Mouse (Mus musculus) telencephalon, adult 2 months (tissue): ENCODE measurements around the gene Dhx16.
"Not testable (repeated sequence)": the region's sequence is repeated elsewhere in the genome, so short reads cannot be mapped to it uniquely, and the experiment has no call there.

Experiments
- DNase-seq: peaks from one replicate; pipeline ENCODE4 v3.0.0-alpha.2; 2011; ENCODE audit warnings: low read depth, low spot score

Gene Dhx16

DNA sequence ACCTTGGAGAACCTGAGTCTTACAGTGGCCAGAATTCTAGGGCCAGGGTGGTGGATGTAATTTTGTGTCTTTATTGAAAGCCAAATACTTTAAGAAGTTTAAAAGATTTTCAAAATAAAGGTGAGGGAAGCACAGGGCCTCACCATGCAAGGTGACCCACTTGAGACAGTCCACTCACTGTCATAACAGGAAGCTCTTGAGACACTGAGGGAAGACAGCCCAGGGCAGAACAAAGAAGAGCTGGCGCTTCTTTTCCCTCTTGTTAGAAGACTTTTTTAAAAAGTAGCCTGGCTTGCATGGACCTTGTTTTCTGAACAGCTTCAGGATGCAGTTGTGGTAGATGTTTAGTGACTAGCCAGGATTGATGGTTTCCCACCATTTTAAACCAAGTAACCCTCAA, 40.8 kb downstream of the Dhx16 start:
- no peak for DNase-seq

GRCm38 (mm10) chr17:35920862-35921562, 41.4 kb downstream of the Dhx16 start:
- no peak for DNase-seq

DNA sequence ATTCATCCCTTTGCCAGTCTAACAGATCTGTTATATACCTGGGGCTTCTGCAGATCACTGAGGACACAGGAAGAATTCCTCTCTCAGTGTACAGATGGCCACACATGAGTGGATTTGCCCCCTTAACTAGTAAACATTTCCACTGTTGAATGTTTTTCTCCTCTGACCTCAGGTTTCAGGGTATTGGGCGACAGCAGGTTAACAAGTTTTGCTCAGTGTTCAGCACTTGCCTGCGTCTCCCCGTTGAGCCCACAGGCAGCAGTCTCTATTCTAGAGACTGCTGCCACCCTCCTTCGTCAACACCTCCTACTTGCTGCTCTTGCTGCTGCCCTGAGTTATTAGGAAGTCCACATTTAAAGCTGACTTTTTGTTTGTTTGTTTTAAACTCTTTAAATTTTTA, 42.1 kb downstream of the Dhx16 start:
- DNase-seq: no peak

GRCm38 (mm10) chr17:35922566-35922965, 42.9 kb downstream of the Dhx16 start:
- no peak for DNase-seq

DNA sequence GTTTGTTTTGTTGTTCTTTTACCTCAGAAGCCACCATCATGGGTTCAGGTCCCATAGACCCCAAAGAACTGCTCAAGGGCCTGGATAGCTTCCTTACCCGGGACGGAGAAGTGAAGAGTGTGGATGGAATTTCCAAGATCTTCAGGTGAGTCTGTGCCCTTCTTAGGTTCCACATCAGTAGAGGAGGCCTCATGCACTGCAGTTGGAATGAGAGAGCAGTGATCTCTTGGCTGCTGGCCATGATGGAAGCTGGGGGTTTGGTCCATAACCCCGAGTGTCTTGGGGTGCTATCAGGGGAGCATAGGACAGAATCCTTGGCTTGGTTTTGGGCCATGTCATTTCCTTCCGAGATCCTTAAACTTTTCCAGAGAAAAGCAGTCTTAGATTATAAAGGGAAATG, 43.7 kb downstream of the Dhx16 start:
- DNase-seq: no peak

DNA sequence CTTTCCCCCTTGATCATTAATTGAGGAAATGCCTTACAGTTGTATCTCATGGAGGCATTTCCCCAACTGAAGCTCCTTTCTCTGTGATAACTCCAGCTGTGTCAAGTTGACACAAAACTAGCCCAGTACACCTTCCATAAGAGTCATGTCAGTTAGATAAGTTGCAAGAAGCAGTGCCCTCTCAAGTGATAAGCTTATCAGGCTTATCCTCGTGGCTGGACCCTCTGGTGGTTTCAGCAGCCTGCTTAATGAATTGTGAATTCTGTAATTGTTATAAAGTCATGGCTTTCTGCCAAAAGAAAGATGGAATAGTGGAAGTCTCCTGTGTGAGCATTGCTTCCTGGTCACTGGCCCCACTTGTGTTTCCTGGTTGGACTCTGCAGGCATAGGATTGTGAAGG, 47.9 kb downstream of the Dhx16 start:
- no peak for DNase-seq

DNA sequence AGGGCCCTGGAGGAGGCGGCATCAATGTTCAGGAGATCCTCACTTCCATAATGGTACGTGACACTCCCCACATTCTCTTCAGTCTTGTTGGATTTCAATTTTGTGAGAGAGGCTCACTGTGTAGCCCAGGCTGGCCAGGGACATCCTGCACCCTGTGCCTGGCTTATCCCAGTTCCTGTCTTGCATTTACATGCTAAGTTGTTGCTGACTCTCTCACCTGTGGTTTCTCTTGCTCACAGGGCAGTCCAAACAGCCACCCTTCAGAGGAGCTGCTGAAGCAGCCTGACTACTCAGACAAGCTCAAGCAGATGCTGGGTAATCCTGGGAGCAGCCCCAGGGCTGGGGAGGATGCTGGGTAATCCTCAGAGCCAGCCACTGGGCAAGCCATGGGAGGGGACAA, 49.9 kb downstream of the Dhx16 start:
- no peak for DNase-seq

DNA sequence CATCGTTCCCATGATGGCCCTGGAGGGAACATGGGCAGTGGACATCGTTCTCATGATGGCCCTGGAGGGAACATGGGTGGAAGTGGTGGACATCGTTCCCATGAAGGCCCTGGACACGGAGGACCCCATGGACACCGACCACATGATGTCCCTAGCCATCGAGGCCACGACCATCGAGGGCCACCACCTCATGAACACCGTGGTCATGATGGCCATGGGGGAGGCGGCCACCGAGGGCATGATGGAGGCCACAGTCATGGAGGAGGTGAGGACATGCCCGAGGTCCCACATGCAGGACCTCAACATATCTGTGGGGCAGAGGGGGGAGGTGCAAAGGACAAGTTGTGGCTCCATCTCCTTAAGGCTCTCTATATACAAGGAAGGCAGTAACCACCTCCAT, 51.0 kb downstream of the Dhx16 start:
- DNase-seq: no peak

- DNase-seq: no peak
Observed at GRCm38 (mm10) chr17:35932608-35933007, 53.0 kb downstream of the Dhx16 start.

DNA sequence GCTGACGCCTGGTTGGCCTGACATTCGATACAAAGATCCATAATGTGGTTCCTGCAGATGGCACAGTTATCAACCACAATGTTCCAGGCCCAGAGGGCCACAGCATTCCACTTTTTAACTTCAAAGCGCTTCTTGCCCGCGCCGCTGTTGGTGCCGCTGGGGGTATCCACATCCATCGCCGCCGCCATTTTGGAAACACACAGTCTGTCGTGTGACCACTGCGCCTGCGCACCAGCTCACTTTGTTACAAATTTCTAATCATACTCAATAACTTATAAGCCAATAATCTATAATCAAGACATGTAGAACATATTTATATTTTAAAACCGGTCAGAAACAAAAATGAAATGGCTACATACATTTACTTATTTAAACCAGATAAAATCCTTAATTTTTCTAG, 56.1 kb downstream of the Dhx16 start:
- not testable (repeated sequence) for DNase-seq

- DNase-seq: no peak
Observed at GRCm38 (mm10) chr17:35937700-35938348, 58.2 kb downstream of the Dhx16 start.

- no peak for DNase-seq
Observed at GRCm38 (mm10) chr17:35939108-35939507, 59.5 kb downstream of the Dhx16 start.

DNA sequence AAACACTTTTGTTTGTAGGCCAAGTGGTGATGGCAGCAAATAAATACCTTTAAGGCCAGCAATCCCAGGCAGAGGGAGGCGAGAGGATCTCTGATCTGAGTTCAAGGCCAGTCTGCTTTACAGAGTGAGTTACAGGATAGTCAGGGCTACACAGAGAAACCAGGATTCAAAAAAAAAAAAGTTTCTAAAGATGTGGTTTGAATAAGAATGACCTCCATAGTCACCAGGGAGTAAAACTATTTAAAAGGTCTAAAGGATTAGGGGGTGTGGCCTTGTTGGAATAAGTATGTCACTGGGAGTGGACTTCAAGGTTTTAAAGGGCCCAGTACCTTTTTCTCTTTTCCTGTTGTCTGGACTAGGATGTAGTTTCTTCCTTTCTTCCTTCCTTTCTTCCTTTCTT, 60.3 kb downstream of the Dhx16 start:
- DNase-seq: no peak
